Mouse (Mus musculus): ENCODE results near the gene St6galnac6. TPM values are rescaled to one million over a fixed set of nuclear protein-coding genes. Genes with fewer than 3 reads are reported as not detected.

St6galnac6 gene
- polyA plus RNA-seq, 1 experiment from 2014 or later = 5.2 TPM

DNA sequence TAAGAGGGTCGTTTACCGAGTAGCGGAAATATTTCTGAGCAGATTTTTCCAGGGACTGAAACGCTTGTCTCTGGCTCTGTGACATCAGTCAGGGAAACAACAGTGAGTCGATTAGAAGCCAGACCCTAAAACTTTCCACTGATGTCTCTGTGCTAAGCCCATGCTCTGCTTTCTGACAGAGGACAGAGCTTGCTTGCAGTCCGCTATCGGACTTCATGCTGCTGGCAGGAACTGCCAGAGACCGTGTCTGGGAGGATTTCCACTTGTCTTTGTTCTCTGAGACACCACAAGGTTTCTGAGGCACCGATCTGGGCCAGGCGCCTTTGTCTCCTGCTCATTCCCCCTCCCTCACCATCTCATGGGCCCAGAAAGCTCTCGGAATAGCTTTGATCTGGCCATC lies 68.3 kb downstream of the St6galnac6 start:
- H3K27ac ChIP-seq (ENCODE audit: low read depth, low read length) = no peak overlapping the region
- H3K4me3 ChIP-seq (ENCODE audit: low read depth, low read length) = no peak overlapping the region
- H3K4me2 ChIP-seq (ENCODE audit: low read depth, low read length) = no peak overlapping the region
- H3K9ac ChIP-seq (replicated peaks; ENCODE audit: low read depth, low read length) = no peak overlapping the region
- H3K9me3 ChIP-seq (ENCODE audit: control insufficient read depth, low read length) = no peaks in the 10 kb centered on the region
- 26% methylated on average over 11 of the region's 11 CpGs for WGBS
- ATAC-seq (ENCODE audit: low read depth) = no peak
- H3K36me3 ChIP-seq (ENCODE audit: control insufficient read depth, insufficient read depth, low read length) = no peaks in the 10 kb centered on the region
- H3K4me1 ChIP-seq (ENCODE audit: control insufficient read depth, insufficient read depth, low read length) = no peaks in the 10 kb centered on the region
- H3K27me3 ChIP-seq (ENCODE audit: control insufficient read depth, insufficient read depth, low read length) = no peaks in the 10 kb centered on the region

DNA sequence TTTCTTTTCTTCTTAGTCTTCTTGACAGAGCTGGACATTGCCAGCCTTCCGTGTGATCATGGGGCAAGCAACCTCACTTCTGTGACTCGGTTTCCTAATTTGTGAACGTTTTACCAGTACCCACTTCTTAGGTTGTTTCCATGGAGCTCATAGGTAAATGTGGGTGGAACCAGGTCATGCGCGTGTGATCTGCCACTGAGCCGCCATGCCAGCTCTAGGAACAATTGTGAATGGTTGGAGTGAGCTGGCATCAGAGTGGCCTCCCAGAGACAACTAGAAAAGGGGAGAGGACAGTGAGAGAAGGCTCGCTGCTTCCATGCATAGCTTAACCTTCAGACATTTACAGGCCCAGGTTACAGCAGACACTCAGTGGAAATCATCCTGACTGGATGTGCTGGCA lies 68.7 kb downstream of the St6galnac6 start:
- Histone ChIP-seq H3K27me3 (ENCODE audit: control insufficient read depth, insufficient read depth, low read length) (no peaks in the 10 kb centered on the region), H3K27ac (ENCODE audit: low read depth, low read length) (no peak overlapping the region), H3K4me1 (ENCODE audit: control insufficient read depth, insufficient read depth, low read length) (no peaks in the 10 kb centered on the region), H3K4me2 (ENCODE audit: low read depth, low read length) (no peak overlapping the region), H3K36me3 (ENCODE audit: control insufficient read depth, insufficient read depth, low read length) (no peaks in the 10 kb centered on the region), H3K9ac (replicated peaks; ENCODE audit: low read depth, low read length) (no peak overlapping the region), H3K9me3 (ENCODE audit: control insufficient read depth, low read length) (no peaks in the 10 kb centered on the region), H3K4me3 (ENCODE audit: low read depth, low read length) (no peak overlapping the region)
- no peak for ATAC-seq (ENCODE audit: low read depth)
- 76% methylated on average over 7 of the region's 7 CpGs for WGBS

DNA sequence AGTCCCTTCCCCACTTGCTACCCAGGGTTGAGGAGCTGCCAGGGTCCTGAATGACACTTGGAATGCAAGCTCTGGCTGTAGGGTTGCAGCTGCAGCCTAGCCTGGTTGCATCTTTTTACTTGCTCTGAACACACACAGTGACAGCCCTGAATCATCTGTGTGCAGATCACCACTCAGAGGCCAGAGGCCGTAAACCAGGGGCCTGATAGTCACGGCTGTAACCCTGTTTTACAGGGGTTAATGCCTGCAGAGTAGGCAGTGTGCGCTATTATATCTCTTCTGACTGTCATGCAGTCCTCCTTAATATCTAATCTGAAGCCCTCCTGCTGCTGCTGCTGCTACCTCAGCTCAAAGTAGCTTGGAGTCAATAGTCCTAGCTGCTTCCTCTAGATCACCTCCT lies 70.4 kb downstream of the St6galnac6 start:
- no peak for ATAC-seq (ENCODE audit: low read depth)
- H3K4me3 ChIP-seq (ENCODE audit: low read depth, low read length) = no peak overlapping the region
- H3K27me3 ChIP-seq (ENCODE audit: control insufficient read depth, insufficient read depth, low read length) = no peaks in the 10 kb centered on the region
- H3K4me1 ChIP-seq (ENCODE audit: control insufficient read depth, insufficient read depth, low read length) = no peaks in the 10 kb centered on the region
- no peak overlapping the region for H3K27ac ChIP-seq (ENCODE audit: low read depth, low read length)
- H3K36me3 ChIP-seq (ENCODE audit: control insufficient read depth, insufficient read depth, low read length) = no peaks in the 10 kb centered on the region
- WGBS = 57% methylated on average over 3 of the region's 3 CpGs
- no peak overlapping the region for H3K9ac ChIP-seq (replicated peaks; ENCODE audit: low read depth, low read length)
- no peak overlapping the region for H3K4me2 ChIP-seq (ENCODE audit: low read depth, low read length)
- H3K9me3 ChIP-seq (ENCODE audit: control insufficient read depth, low read length) = no peaks in the 10 kb centered on the region

MicroRNA genes within 50 kb of the gene (microRNA counts, 519-probe panel; counts per million panel counts)
- not detected for microRNA mmu-miR-1954

Small RNA genes lying within 50 kb of the gene (microRNA-seq; reads per million reads assigned to microRNA genes)
- not detected for gene Mir1954

Other genes starting within 250 kb of the St6galnac6 start
- 47.7 and 48.3 TPM in 2 replicates for gene Ciz1, start 247.4 kb upstream of the St6galnac6 start, polyA plus RNA-seq (2014; fragmentation: Nextera tagmentation; extraction: Ambion mirVana)
- gene Dnm1, start 246.4 kb upstream of the St6galnac6 start, polyA plus RNA-seq (2014; fragmentation: Nextera tagmentation; extraction: Ambion mirVana) = 102 and 146 TPM in 2 replicates
- 157 and 198 TPM in 2 replicates for gene 1110008P14Rik, start 217.8 kb upstream of the St6galnac6 start, polyA plus RNA-seq (2014; fragmentation: Nextera tagmentation; extraction: Ambion mirVana)
- 0.35 and 0.40 TPM in 2 replicates for gene Lcn2, start 211.5 kb upstream of the St6galnac6 start, polyA plus RNA-seq (2014; fragmentation: Nextera tagmentation; extraction: Ambion mirVana)
- 58.1 and 65.9 TPM in 2 replicates for gene Ptges2, start 203.8 kb upstream of the St6galnac6 start, polyA plus RNA-seq (2014; fragmentation: Nextera tagmentation; extraction: Ambion mirVana)
- 4.9 and 5.4 TPM in 2 replicates for gene Naif1, start 149.3 kb upstream of the St6galnac6 start, polyA plus RNA-seq (2014; fragmentation: Nextera tagmentation; extraction: Ambion mirVana)
- 39.8 and 43.6 TPM in 2 replicates for gene Slc25a25, start 148.3 kb upstream of the St6galnac6 start, polyA plus RNA-seq (2014; fragmentation: Nextera tagmentation; extraction: Ambion mirVana)
- 6.7 and 7.3 TPM in 2 replicates for gene Fam102a, start 64.4 kb upstream of the St6galnac6 start, polyA plus RNA-seq (2014; fragmentation: Nextera tagmentation; extraction: Ambion mirVana)
- gene Dpm2, start 28.9 kb upstream of the St6galnac6 start, polyA plus RNA-seq (2014; fragmentation: Nextera tagmentation; extraction: Ambion mirVana) = 143 and 157 TPM in 2 replicates
- 12.4 and 17.1 TPM in 2 replicates for gene Pip5kl1, start 24.9 kb upstream of the St6galnac6 start, polyA plus RNA-seq (2014; fragmentation: Nextera tagmentation; extraction: Ambion mirVana)
- 0.98 and 1.2 TPM in 2 replicates for gene 9430097D07Rik, start 24.0 kb upstream of the St6galnac6 start, polyA plus RNA-seq (2014; fragmentation: Nextera tagmentation; extraction: Ambion mirVana)
- 30.4 and 35.1 TPM in 2 replicates for gene St6galnac4, start 12.6 kb upstream of the St6galnac6 start, polyA plus RNA-seq (2014; fragmentation: Nextera tagmentation; extraction: Ambion mirVana)
- gene Ak1, start 22.0 kb downstream of the St6galnac6 start, polyA plus RNA-seq (2014; fragmentation: Nextera tagmentation; extraction: Ambion mirVana) = 78.6 and 85.0 TPM in 2 replicates
- gene Eng, start 46.9 kb downstream of the St6galnac6 start, polyA plus RNA-seq (2014; fragmentation: Nextera tagmentation; extraction: Ambion mirVana) = 13.0 and 22.9 TPM in 2 replicates
- 14.6 and 15.3 TPM in 2 replicates for gene Fpgs, start 104.4 kb downstream of the St6galnac6 start, polyA plus RNA-seq (2014; fragmentation: Nextera tagmentation; extraction: Ambion mirVana)
- 54.4 and 57.5 TPM in 2 replicates for gene Cdk9, start 113.4 kb downstream of the St6galnac6 start, polyA plus RNA-seq (2014; fragmentation: Nextera tagmentation; extraction: Ambion mirVana)
- 41.2 and 51.2 TPM in 2 replicates for gene Sh2d3c, start 121.3 kb downstream of the St6galnac6 start, polyA plus RNA-seq (2014; fragmentation: Nextera tagmentation; extraction: Ambion mirVana)
- 3.9 TPM in 2 replicates for gene 6330409D20Rik, start 141.3 kb downstream of the St6galnac6 start, polyA plus RNA-seq (2014; fragmentation: Nextera tagmentation; extraction: Ambion mirVana)
- gene Tor2a, start 157.5 kb downstream of the St6galnac6 start, polyA plus RNA-seq (2014; fragmentation: Nextera tagmentation; extraction: Ambion mirVana) = 56.0 and 57.6 TPM in 2 replicates
- 0.36 and 0.82 TPM in 2 replicates for gene Ttc16, start 175.9 kb downstream of the St6galnac6 start, polyA plus RNA-seq (2014; fragmentation: Nextera tagmentation; extraction: Ambion mirVana)
- gene Ptrh1, start 176.1 kb downstream of the St6galnac6 start, polyA plus RNA-seq (2014; fragmentation: Nextera tagmentation; extraction: Ambion mirVana) = 3.7 and 4.8 TPM in 2 replicates
- 0.48 TPM in 2 replicates for gene Cfap157, start 184.7 kb downstream of the St6galnac6 start, polyA plus RNA-seq (2014; fragmentation: Nextera tagmentation; extraction: Ambion mirVana)
- 290 and 312 TPM in 2 replicates for gene Stxbp1, start 247.5 kb downstream of the St6galnac6 start, polyA plus RNA-seq (2014; fragmentation: Nextera tagmentation; extraction: Ambion mirVana)

All from neural tube, embryonic 14.5 days (tissue).